In the genomic region with DNA sequence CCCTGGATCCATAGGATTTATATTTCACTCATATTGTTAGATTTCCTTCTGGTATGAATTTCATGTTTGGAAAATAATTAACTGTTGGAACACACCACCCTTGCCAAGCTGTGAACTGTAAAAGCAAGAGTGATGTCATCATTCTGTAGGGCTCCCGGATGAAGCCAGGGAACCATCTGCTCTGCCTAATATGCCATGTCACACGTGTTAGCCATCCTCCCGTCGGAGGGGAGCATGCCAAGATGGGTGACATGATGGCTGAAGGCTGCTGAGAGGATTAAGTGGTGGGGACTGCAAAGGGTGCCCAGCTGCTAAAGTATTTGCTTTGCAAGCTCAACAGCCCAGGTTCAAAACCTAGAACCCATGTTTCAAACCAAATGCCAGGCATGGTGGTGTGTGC, we compare ENCODE assay signal across 22 mouse cellular contexts. TPM values are rescaled to one million over a fixed set of nuclear protein-coding genes. Genes with fewer than 3 reads are reported as not detected.
DNase-seq lines count a peak whose midpoint lies in the region; ATAC-seq and TF ChIP-seq lines count a peak whose summit lies in the region.
"Had no signal": no experiment of that assay in that cellular context is flagged by ENCODE, and none has a peak within 500 bp of the region (broad histone marks: within the 10 kb centered on the region; RNA-seq: fewer than 3 reads in every experiment).

No protein-coding gene starts in this region.

- DNase-seq in forebrain, postnatal 0 days: no peak
- no peak for DNase-seq in forebrain, embryonic 10.5 days (ENCODE audit: extremely low spot score, low spot score)
- DNase-seq in layer of hippocampus, postnatal 14 days (ENCODE audit: low spot score in 2 of 2): peak; percentile 12 to 59
- no peak for DNase-seq in layer of hippocampus, adult 2 months (ENCODE audit: low spot score in 2 of 2)
- DNase-seq in retina, embryonic 14.5 days (ENCODE audit: low spot score): no peak
- DNase-seq: adrenal gland, adult 2 months; adrenal gland, postnatal 14 days; cerebellum, adult 11-12 months; cerebellum, adult 9-11 months; gastrocnemius, postnatal 25 days; heart, adult 2 months; heart, postnatal 4 days; kidney, adult 18-20 months; kidney, adult 9 months had no signal

- no peak overlapping the region for H3K9ac ChIP-seq in forebrain, embryonic 13.5 days
- no peak overlapping the region for H3K9ac ChIP-seq in forebrain, postnatal 0 days
- H3K9ac ChIP-seq in forebrain, embryonic 16.5 days (replicated peaks; ENCODE audit: low read depth, low read length): no peak overlapping the region
- H3K9ac ChIP-seq: hindbrain, embryonic 14.5 days had no signal

- 75% methylated on average over 4 of the region's 4 CpGs for WGBS in forebrain, embryonic 13.5 days
- WGBS in forebrain, postnatal 0 days: 51% methylated on average over 4 of the region's 4 CpGs
- WGBS in forebrain, embryonic 16.5 days: 42% methylated on average over 4 of the region's 4 CpGs
- 89% methylated on average over 4 of the region's 4 CpGs for WGBS in forebrain, embryonic 10.5 days

- no peak overlapping the region for H3K4me3 ChIP-seq in forebrain, embryonic 13.5 days
- no peak overlapping the region for H3K4me3 ChIP-seq in forebrain, postnatal 0 days (ENCODE audit: low read depth, low read length)
- H3K4me3 ChIP-seq in forebrain, embryonic 16.5 days (replicated peaks; ENCODE audit: low read length): no peak overlapping the region
- H3K4me3 ChIP-seq in forebrain, embryonic 10.5 days: no peak overlapping the region
- H3K4me3 ChIP-seq in layer of hippocampus, adult 2 months: no peak overlapping the region
- H3K4me3 ChIP-seq: heart, adult 2 months had no signal

- H3K4me1 ChIP-seq in forebrain, embryonic 13.5 days: no peaks in the 10 kb centered on the region; the same call in 1 of the 2 replicates
- H3K4me1 ChIP-seq in forebrain, postnatal 0 days (ENCODE audit: insufficient read depth): 0 out of 2 replicates have a peak, but pooled peaks cover 3% of the 10 kb centered on the region
- H3K4me1 ChIP-seq in forebrain, embryonic 16.5 days (replicated peaks; ENCODE audit: control insufficient read depth, insufficient read depth, low read length): 0 out of 2 replicates have a peak, but pooled peaks cover 3% of the 10 kb centered on the region
- no peaks in the 10 kb centered on the region for H3K4me1 ChIP-seq in forebrain, embryonic 10.5 days

- H3K27ac ChIP-seq in forebrain, embryonic 13.5 days: no peak overlapping the region
- H3K27ac ChIP-seq in forebrain, postnatal 0 days (ENCODE audit: low read depth, low read length): no peak overlapping the region
- H3K27ac ChIP-seq in forebrain, embryonic 16.5 days (ENCODE audit: low read length): no peak overlapping the region
- no peak overlapping the region for H3K27ac ChIP-seq in forebrain, embryonic 10.5 days
- H3K27ac ChIP-seq in layer of hippocampus, adult 2 months: no peak overlapping the region
- H3K27ac ChIP-seq: heart, adult 2 months; hindbrain, embryonic 14.5 days; hindbrain, postnatal 0 days had no signal

- no peaks in the 10 kb centered on the region for H3K27me3 ChIP-seq in forebrain, embryonic 13.5 days
- H3K27me3 ChIP-seq in forebrain, postnatal 0 days (ENCODE audit: insufficient read depth, low read length): no peaks in the 10 kb centered on the region
- H3K27me3 ChIP-seq in forebrain, embryonic 16.5 days (replicated peaks; ENCODE audit: control insufficient read depth, insufficient read depth, low read length): no peaks in the 10 kb centered on the region
- no peaks in the 10 kb centered on the region for H3K27me3 ChIP-seq in forebrain, embryonic 10.5 days (ENCODE audit: poor library complexity, severe bottlenecking)

- H3K36me3 ChIP-seq in forebrain, embryonic 13.5 days (ENCODE audit: poor library complexity, severe bottlenecking): no peaks in the 10 kb centered on the region
- H3K36me3 ChIP-seq in forebrain, postnatal 0 days (ENCODE audit: insufficient read depth): no peaks in the 10 kb centered on the region
- no peaks in the 10 kb centered on the region for H3K36me3 ChIP-seq in forebrain, embryonic 16.5 days (ENCODE audit: control insufficient read depth, insufficient read depth)
- H3K36me3 ChIP-seq in forebrain, embryonic 10.5 days (replicated peaks): no peaks in the 10 kb centered on the region

- no peak for TF ChIP-seq CTCF in forebrain, postnatal 0 days (IDR thresholded peaks at IDR 0.05; ENCODE audit: low read depth)
- TF ChIP-seq CTCF in layer of hippocampus, adult 2 months (conservative IDR thresholded peaks at IDR 0.05): no peak

- no peaks in the 10 kb centered on the region for H3K9me3 ChIP-seq in forebrain, embryonic 13.5 days (replicated peaks)
- H3K9me3 ChIP-seq in forebrain, postnatal 0 days (ENCODE audit: low read length): no peaks in the 10 kb centered on the region
- H3K9me3 ChIP-seq in forebrain, embryonic 16.5 days (ENCODE audit: control insufficient read depth, low read length): no peaks in the 10 kb centered on the region
- H3K9me3 ChIP-seq in forebrain, embryonic 10.5 days: no peaks in the 10 kb centered on the region

- H3K4me2 ChIP-seq in forebrain, embryonic 13.5 days: no peak overlapping the region
- H3K4me2 ChIP-seq in forebrain, postnatal 0 days (ENCODE audit: low read depth): no peak overlapping the region
- H3K4me2 ChIP-seq in forebrain, embryonic 16.5 days (ENCODE audit: low read length): no peak overlapping the region
- H3K4me2 ChIP-seq: heart, embryonic 11.5 days; hindbrain, embryonic 14.5 days had no signal

- peak; percentile 78 for ATAC-seq in forebrain, embryonic 13.5 days
- ATAC-seq in forebrain, postnatal 0 days: no peak
- ATAC-seq in forebrain, embryonic 16.5 days: peak; percentile 54; the same call in 1 of the 2 replicates
- ATAC-seq: CD4-positive, CD25-positive, alpha-beta regulatory T cell, adult 4 months; hindbrain, postnatal 0 days; inflammation-experienced regulatory T-cells, adult 6 months; intestine, embryonic 16.5 days had no signal

RNA-seq across cellular contexts. Expression of a gene that starts 44.5 kb away (rescaled TPM):
- 31.8 and 34.4 TPM in 2 replicates for polyA plus RNA-seq in forebrain, embryonic 13.5 days (2015; fragmentation: Nextera tagmentation; extraction: Ambion mirVana)
- 63.6 and 79.6 TPM in 2 replicates for total RNA-seq in forebrain, postnatal 0 days (2014; rRNA removed)
- polyA plus RNA-seq in forebrain, postnatal 0 days (2015; fragmentation: Nextera tagmentation; extraction: Ambion mirVana): 42.4 and 48.7 TPM in 2 replicates
- polyA plus RNA-seq in forebrain, embryonic 16.5 days (2015; fragmentation: Nextera tagmentation; extraction: Ambion mirVana): 43.9 and 46.7 TPM in 2 replicates
- 27.4 and 27.9 TPM in 2 replicates for polyA plus RNA-seq in forebrain, embryonic 10.5 days (2016; fragmentation: Nextera tagmentation; extraction: Ambion mirVana)
- total RNA-seq in layer of hippocampus, postnatal 14 days (2021): 100 to 1,000 TPM; 103 to 109 TPM
- 10 to 100 TPM; 83.9 to 84.8 TPM for total RNA-seq in layer of hippocampus, adult 2 months (2021)

Comparison
In these comparisons a context has a peak if more than half of its experiments do, and no peak if none do; other contexts are left out.
1. DNase-seq: peak in layer of hippocampus, postnatal 14 days (2 of 2); none in forebrain, postnatal 0 days (single experiment), forebrain, embryonic 10.5 days (single experiment), layer of hippocampus, adult 2 months (0 of 2) and retina, embryonic 14.5 days (single experiment).